Mouse (Mus musculus) spleen, adult 18-20 months (tissue): ENCODE results near the gene Tmem72.

Experiments used
- DNase-seq, 2 experiments: peaks; one replicate each; pipeline ENCODE4 v3.0.0; 2022; ENCODE audit warnings: mixed read lengths in 2 of 2

Tmem72 gene

DNA sequence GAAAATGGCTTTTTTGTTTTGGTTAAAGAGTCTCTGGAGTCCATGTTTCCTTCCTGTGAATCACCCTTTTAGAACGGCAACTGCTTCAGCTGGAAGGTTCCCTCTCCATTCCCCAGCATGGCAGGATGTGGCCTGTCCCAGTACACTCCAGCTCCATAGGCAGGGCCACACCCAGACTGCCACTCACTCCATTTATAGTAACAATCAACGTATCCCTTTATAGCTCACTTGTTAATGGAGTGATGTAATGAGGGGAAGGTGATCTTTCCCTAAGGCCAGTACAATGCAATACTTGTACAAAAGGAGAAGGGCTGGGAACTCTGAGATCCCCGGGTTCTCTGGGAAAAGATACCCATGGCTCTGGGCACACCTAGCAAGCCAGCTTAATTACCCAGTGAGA lies 72.4 kb downstream of the Tmem72 start:
- DNase-seq = no peak

DNA sequence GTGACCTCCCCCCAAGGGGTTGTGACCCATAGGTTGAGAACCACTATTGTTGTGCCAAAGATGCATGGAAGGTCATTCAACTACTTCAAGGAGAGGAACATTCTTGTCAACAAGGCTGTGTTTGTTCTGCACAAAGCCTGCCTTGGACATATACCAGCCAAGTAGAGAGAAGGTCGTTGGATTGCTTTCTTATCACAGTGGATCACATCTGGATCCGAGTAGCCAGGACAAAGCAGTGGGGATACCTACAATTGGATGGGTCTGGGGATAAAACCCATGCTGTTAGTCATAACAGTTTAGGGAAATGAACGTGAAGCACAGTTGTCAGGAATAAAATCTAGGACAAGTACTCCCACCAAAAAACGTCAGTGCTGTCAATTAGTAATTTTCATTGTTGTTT lies 72.8 kb downstream of the Tmem72 start:
- DNase-seq = no peak

DNA sequence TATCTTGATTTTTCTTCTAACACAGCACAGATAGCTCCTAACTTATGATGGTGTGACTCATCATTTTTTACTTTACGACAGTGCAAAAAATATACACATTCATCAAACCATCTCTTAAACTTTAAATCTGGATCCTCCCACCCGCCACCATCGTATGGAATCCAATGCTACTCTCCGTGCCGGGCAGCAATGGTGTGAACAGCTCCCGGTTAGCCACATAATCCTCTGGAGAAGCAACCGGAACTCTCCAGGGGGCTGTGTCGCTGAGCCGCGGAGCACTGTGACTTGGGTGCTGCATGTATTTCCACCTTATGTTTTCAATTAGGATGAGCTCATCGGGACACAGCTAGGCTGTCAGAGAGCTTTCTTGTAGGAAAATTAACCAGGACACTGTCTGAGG lies 73.8 kb downstream of the Tmem72 start:
- no peak for DNase-seq

DNA sequence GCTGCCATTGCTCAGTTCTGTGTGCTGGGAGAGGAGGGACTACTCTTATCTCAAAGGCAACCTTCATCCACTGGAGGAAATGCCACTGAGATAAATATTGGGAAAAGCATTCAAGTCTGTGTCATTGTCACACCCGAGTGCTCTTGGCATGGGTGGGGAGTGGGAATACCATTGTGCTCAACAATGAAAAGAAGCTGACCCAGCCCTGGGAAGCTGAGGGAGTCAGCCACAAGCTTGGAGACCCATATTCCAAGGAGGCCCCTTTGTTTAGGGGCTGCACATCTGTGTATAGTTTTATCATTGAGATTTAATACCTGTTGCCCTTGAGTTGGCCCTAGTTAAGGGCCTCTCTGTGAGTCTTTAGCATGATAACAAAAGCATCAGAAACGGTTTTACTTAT lies 77.0 kb downstream of the Tmem72 start:
- DNase-seq = no peak

DNA sequence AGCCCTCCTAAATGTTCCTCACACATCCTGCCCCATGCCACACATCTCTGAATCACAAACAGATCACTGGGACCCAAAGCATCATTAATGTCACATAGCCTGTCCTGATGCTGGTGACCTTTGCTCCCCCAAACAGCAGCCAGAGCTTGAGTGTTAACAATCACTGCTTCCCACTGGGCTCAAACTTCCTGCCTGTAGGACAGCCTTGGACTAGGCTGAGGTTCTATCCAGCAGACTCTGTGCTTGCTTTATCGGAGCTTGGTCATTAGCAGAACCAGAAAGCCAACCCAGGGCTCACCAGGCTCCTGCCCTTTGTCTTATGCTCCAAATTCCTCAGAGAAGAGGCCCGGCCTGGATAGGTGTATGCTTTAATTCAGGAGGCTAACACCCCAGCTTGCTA lies 77.8 kb downstream of the Tmem72 start:
- no peak for DNase-seq

DNA sequence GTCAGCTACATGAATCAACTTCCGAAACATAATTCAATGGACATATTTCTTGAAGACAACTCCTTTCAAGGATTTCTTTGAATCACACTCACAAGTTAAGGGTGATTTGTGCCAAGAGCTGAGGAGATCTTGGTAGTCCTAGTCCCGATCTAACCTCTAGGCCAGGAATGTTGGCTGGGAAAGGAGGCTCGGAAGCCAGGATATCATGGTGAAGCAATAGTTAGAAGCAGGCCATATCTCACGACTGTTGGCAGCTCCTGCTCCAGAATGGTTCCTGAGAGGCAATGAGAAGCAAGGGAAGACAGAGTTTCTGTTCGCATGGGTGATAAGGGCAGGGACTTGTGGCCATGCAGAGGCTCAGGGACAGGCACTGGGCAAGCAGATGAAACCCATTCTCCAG lies 79.2 kb downstream of the Tmem72 start:
- no peak for DNase-seq

DNA sequence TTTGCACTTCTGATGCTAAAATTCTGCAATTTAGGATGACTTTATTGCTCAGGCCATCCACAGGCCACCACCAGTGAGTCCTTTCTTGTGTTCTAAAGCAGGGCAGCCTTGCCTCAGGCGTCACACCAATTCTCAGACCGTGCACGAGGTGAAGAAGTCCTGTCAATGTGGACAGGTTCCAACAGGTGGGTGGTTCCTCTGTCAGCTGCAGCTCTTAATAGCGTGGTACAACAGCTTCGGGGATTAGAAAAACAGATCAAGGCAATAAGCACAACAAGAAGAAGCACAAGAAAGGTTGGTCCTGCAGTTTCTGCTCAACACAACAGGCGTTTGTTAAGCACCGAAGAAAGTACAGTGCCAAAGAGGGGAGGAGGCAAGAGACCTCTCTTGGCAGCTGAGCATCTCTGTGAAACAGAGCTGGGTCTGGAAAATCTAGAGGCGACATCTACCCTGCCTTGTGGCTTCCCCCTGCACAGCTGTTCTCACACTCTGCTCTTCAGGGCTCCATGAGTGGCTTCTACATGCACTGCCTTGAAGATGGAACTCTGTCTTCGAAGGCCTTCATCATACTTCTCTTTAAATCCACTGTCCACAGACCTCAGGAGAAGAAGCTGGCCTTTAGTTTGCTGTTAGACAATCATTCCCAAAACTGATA lies 80.0 kb downstream of the Tmem72 start:
- DNase-seq = no peak

DNA sequence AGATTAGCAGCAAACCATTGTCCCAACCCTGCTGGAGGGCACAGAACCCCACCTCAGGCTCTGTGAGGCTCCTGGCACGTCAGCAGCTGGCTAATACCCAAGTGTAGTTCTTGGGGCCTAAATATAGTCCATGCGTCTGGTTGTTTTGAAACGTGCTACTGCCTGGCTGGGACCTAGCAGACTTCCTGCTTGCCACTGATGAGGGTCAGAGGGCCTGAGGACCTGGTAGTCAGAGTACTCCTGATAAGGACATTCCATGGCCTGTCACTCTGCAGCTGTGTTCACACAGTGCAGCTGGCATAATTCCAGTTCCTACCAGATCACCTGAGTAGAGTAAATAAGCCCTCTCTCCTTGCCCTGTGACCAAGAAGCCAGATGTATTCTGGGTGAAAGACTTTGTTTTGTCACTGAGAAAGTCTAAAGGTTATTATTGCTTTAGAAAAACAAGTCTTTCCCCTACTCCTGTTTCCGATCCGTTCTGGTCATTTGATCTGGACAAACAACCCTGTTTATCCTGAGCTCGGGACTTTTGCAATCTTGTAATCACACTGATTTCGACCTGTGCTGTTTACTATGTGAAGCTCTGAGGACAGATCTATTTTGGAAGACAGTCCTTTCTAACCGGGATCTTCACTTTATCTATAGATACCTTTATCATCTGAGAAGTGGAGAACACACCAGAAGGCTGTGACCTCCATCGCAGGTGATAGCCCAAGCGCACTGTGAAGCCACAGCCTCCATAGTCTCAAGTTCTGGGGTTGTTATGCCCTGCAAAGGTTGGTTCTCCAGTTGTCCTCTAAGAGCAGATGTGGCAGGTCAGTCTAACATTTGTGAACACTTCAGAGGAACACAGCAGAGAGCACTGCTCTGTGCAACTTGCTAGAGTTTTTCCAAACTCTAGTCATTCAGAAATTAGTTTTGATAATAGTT lies 81.2 kb downstream of the Tmem72 start:
- DNase-seq = no peak

DNA sequence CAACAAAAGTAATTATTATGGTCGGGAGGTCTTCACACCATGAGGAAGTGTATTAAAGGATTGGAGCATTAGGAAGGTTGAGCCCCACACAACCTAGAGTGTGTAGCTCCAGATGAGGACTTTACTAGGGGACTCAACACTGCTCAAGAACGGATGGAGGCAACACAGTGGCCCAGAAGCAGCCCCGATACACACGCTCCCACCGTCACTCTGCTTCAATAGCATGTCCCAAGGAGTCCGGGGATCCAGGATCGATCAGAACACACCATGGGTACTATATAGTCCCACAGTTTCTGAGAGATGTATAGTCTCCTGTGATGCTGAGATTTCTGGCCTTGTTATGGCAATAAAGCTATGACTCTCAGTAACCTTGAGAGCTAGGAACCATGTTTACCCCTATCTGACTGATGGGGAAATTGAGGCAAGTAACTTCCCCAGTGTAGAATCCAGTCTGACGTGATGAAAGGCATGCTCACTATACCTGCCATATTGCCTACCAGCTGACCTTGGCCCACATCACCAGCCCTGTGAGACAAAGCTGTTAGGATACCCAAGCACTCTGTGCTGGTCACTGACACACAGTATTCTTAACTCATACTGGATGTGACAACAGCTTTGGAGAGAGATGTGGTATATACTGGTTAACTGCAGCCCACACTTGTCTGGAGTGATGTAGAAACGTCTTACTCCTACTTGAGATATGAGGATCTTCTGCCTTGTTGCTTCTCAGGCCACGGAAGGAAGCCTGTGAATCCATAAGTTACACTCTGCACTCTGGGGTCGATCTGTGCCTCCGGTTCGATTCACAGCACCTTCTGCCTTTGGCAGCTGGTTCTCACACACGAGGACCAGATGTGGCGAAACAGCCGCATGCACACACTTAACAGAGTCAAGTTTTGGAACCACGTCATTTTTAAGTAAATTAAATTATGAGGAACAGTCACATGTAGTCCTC lies 82.7 kb downstream of the Tmem72 start:
- no peak for DNase-seq

DNA sequence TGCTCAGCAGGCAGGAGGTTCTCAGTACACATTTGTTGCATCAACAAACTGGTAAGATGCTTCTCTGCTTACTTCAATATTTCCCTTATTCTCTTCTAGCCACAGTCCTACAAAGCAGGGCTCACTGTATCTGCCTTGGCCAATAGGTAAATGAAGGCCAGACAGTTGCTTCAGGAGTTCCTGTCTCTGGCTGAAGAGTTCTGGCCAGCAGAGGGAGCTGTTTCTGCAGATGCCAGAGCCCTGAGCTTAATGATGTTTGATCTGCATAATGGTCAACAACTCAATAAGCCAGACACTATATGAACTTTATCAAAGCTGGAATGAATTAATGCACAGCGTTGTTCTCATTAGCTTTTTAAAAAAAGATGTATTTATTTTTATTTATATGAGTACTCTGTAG lies 84.6 kb downstream of the Tmem72 start:
- peak; percentile 41 to 79 for DNase-seq

DNA sequence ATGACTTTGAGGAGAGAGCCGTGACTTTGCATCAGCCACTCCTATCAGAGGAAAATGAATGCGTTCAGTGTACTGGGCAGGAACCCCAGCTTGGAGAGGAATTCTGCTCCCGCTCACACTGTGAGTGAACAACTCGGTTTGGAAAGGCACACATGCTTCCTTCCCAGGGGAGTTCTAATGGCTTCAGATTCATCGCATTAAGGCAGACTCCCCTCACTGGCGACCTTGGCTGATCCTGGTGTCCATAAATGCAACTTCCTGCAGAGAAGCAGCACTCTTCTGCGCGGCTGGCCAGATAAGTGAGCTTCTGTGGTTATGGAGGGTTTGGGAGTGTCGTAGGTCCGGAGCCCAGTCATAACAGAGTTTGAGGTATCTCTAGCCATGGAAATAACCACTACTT lies 86.9 kb downstream of the Tmem72 start:
- no peak for DNase-seq
